Mouse (Mus musculus) liver, embryonic 14.5 days (tissue): ENCODE data around the gene Nrxn1. TPM values are rescaled to one million over a fixed set of nuclear protein-coding genes. Genes with fewer than 3 reads are reported as not detected.
A peak's percentile ranks its signal among the peaks of the same experiment; 100 is the strongest.

Experiments
- ATAC-seq: fragments of 200-750 bp; cut with Nextera tagmentation; 2 replicates; pipeline ENCODE4 v1.8.0; 2017; ENCODE audit warnings: moderate number of reproducible peaks, mild to moderate bottlenecking, moderate library complexity; ENCODE audit not compliant: insufficient read depth
- DNase-seq, 3 experiments: peaks; one replicate each; pipeline ENCODE4 v3.0.0-alpha.2; 2012 to 2013; ENCODE audit warnings: low read depth in 3 of 3, low spot score in 3 of 3
- H3K27ac ChIP-seq: fragments of 300-500 bp; sonication (generic); 2 replicates; pipeline ENCODE4 v1.5.1; 2014; ENCODE audit warnings: moderate library complexity, mild to moderate bottlenecking, control low read depth, inconsistent platforms
- H3K27me3 ChIP-seq: fragments of 300-500 bp; sonication (generic); 2 replicates; pipeline ENCODE4 v1.6.1; 2014; ENCODE audit warnings: mild to moderate bottlenecking, low read length, moderate library complexity; ENCODE audit not compliant: control insufficient read depth, insufficient read depth
- H3K36me3 ChIP-seq: fragments of 300-500 bp; sonication (generic); replicated peaks from 2 replicates; pipeline ENCODE4 v1.6.1; 2014; ENCODE audit warnings: low read depth; ENCODE audit not compliant: control insufficient read depth, insufficient read depth
- H3K4me1 ChIP-seq, 2 experiments: fragments of 200-500 bp in 1 of 2; fragments of 300-500 bp in 1 of 2; sonication (generic) in 1 of 2; replicated peaks; 2 replicates each; pipeline ENCODE4 v1.6.1; 2012 to 2014; ENCODE audit warnings: antibody characterized with exemption in 1 of 2, inconsistent platforms in 1 of 2, low read length in 1 of 2; ENCODE audit not compliant: control insufficient read depth in 2 of 2, insufficient read depth in 2 of 2
- H3K4me2 ChIP-seq: fragments of 300-500 bp; sonication (generic); 2 replicates; pipeline ENCODE4 v1.6.1; 2014; ENCODE audit warnings: low read depth, mild to moderate bottlenecking, control low read depth, moderate library complexity
- H3K4me3 ChIP-seq, 2 experiments: fragments of 200-500 bp in 1 of 2; fragments of 300-500 bp in 1 of 2; sonication (generic) in 1 of 2; 2 replicates each; pipeline ENCODE4 v1.5.1; 2012 to 2014; ENCODE audit warnings: low read depth in 2 of 2, low read length in 2 of 2, mild to moderate bottlenecking in 2 of 2, control low read depth in 1 of 2, inconsistent platforms in 1 of 2, moderate library complexity in 1 of 2; ENCODE audit not compliant: insufficient read depth in 1 of 2
- H3K9ac ChIP-seq: fragments of 300-500 bp; sonication (generic); replicated peaks from 2 replicates; pipeline ENCODE4 v1.6.1; 2014; ENCODE audit warnings: mild to moderate bottlenecking, control low read depth, moderate library complexity
- H3K9me3 ChIP-seq: fragments of 300-500 bp; sonication (generic); 2 replicates; pipeline ENCODE4 v1.6.1; 2016; ENCODE audit warnings: low read length, mixed read lengths; ENCODE audit not compliant: control insufficient read depth
- CTCF ChIP-seq: IDR thresholded peaks from 2 replicates; pipeline ENCODE4 v1.5.1; 2016; ENCODE audit warnings: antibody characterized with exemption, low read depth, control low read depth
- EP300 ChIP-seq: IDR thresholded peaks from 2 replicates; pipeline ENCODE4 v1.6.1; 2016; ENCODE audit warnings: antibody characterized with exemption, low read depth
- WGBS: fragments of 180-500 bp; shearing (Covaris S2); extraction: QIAGEN DNeasy Blood & Tissue Kit; methylation state at CpG from one replicate; pipeline ENCODE4 v1.1.7; 2014; ENCODE audit not compliant: insufficient replicate concordance; 5-methylcytosine and 5-hydroxymethylcytosine counted together
- polyA plus RNA-seq, 2 experiments: library from polyadenylated mRNA; depleted of rRNA in 1 of 2; stranded (reverse) in 1 of 2; unstranded in 1 of 2; fragments of >200 nt; fragmentation: Nextera tagmentation in 1 of 2; extraction: Ambion mirVana in 1 of 2; gene quantifications; 2 replicates each; pipeline versions ENCODE4 v1.2.1 to v1.2.3; 2012 to 2014

Gene Nrxn1
- polyA plus RNA-seq, 2 experiments: 0.03 to 0.14 TPM

- Histone ChIP-seq H3K9ac (no peak overlapping the region), H3K4me1 (no peaks in the 10 kb centered on the region), H3K4me2 (0 out of 2 replicates have a peak overlapping the region, but pooled peaks have one; percentile 4), H3K27ac (no peak overlapping the region), H3K4me3 (peak overlapping the region in 1 of 2 experiments; percentile 7; a peak in 1 of 4 replicates), H3K36me3 (no peaks in the 10 kb centered on the region), H3K27me3 (no peaks in the 10 kb centered on the region), H3K9me3 (no peaks in the 10 kb centered on the region)
- ATAC-seq: no peak
- TF ChIP-seq EP300: no peak
- no peak for TF ChIP-seq CTCF
- WGBS: 4% methylated on average over 12 of the region's 12 CpGs
- DNase-seq: no peak
These were observed 1004.6 kb downstream of the Nrxn1 start for GRCm38 (mm10) chr17:90088314-90088650.

GRCm38 (mm10) chr17:90087616-90088313 is 1005.1 kb downstream of the Nrxn1 start:
- ATAC-seq (no peak), DNase-seq (no peak)
- Histone ChIP-seq H3K9ac (no peak overlapping the region), H3K4me3 (no peak overlapping the region), H3K4me1 (no peaks in the 10 kb centered on the region), H3K9me3 (no peaks in the 10 kb centered on the region), H3K4me2 (no peak overlapping the region), H3K27me3 (no peaks in the 10 kb centered on the region), H3K27ac (no peak overlapping the region), H3K36me3 (no peaks in the 10 kb centered on the region)
- TF ChIP-seq CTCF (no peak), EP300 (no peak)
- WGBS: 57% methylated on average over 11 of the region's 11 CpGs

GRCm38 (mm10) chr17:90086826-90087225 is 1006.0 kb downstream of the Nrxn1 start:
- Histone ChIP-seq H3K9me3 (no peaks in the 10 kb centered on the region), H3K36me3 (no peaks in the 10 kb centered on the region), H3K27ac (no peak overlapping the region), H3K4me1 (no peaks in the 10 kb centered on the region), H3K4me2 (no peak overlapping the region), H3K4me3 (no peak overlapping the region), H3K27me3 (no peaks in the 10 kb centered on the region), H3K9ac (no peak overlapping the region)
- DNase-seq (no peak), ATAC-seq (no peak)
- TF ChIP-seq EP300 (no peak), CTCF (no peak)
- WGBS: 19% methylated on average over 1 of the region's 1 CpGs

- Histone ChIP-seq H3K36me3 (no peaks in the 10 kb centered on the region), H3K4me2 (no peak overlapping the region), H3K4me1 (no peaks in the 10 kb centered on the region), H3K27ac (no peak overlapping the region), H3K4me3 (no peak overlapping the region), H3K9me3 (no peaks in the 10 kb centered on the region), H3K9ac (no peak overlapping the region), H3K27me3 (no peaks in the 10 kb centered on the region)
- ATAC-seq: no peak
- DNase-seq: no peak
- TF ChIP-seq CTCF (no peak), EP300 (no peak)
- 61% methylated on average over 6 of the region's 6 CpGs for WGBS
These were observed 1013.9 kb downstream of the Nrxn1 start for GRCm38 (mm10) chr17:90079003-90079402.

GRCm38 (mm10) chr17:90078488-90078887 is 1014.4 kb downstream of the Nrxn1 start:
- Histone ChIP-seq H3K4me2 (no peak overlapping the region), H3K27me3 (no peaks in the 10 kb centered on the region), H3K9me3 (no peaks in the 10 kb centered on the region), H3K27ac (no peak overlapping the region), H3K4me3 (no peak overlapping the region), H3K9ac (no peak overlapping the region), H3K36me3 (no peaks in the 10 kb centered on the region), H3K4me1 (no peaks in the 10 kb centered on the region)
- DNase-seq (no peak), ATAC-seq (no peak)
- TF ChIP-seq CTCF (no peak), EP300 (no peak)
- WGBS: 71% methylated on average over 3 of the region's 3 CpGs
